Mouse (Mus musculus): ENCODE data around the gene Tas2r131. TPM values are rescaled to one million over a fixed set of nuclear protein-coding genes. Genes with fewer than 3 reads are reported as not detected.
"Not testable (repeated sequence)": the region's sequence is repeated elsewhere in the genome, so short reads cannot be mapped to it uniquely, and the experiment has no call there.

Tas2r131 gene
- total RNA-seq (2021) = not detected
- long read RNA-seq = 0 reads

GRCm38 (mm10) chr6:132957819-132958218 is at the start of gene Tas2r131:
Tas2r131 (minus strand) TSS chr6:132957919.
- no peak for DNase-seq (ENCODE audit: low spot score in 2 of 2)

GRCm38 (mm10) chr6:132980865-132981264 is 23.1 kb upstream of the Tas2r131 start, which contains the start of gene Tas2r109:
Tas2r109 (minus strand) TSS chr6:132980965.
- no peak for DNase-seq (ENCODE audit: low spot score in 2 of 2)

GRCm38 (mm10) chr6:132950802-132951201 is 6.9 kb downstream of the Tas2r131 start, which contains the start of gene Tas2r129:
Tas2r129 (plus strand) TSS chr6:132951102.
- DNase-seq (ENCODE audit: low spot score in 2 of 2) = no peak

- DNase-seq (ENCODE audit: low spot score in 2 of 2) = not testable (repeated sequence)
These were observed 16.3 kb downstream of the Tas2r131 start for GRCm38 (mm10) chr6:132941376-132941775.

- DNase-seq (ENCODE audit: low spot score in 2 of 2) = no peak
These were observed 48.4 kb downstream of the Tas2r131 start, which contains the start of gene Tas2r125 for GRCm38 (mm10) chr6:132909351-132909750. Tas2r125 (plus strand) TSS chr6:132909651.

Other genes with a start within 250 kb of the Tas2r131 start
- gene Tas2r122, start 246.0 kb downstream of the Tas2r131 start, total RNA-seq (2021) = not detected
- gene Tas2r115, start 219.9 kb downstream of the Tas2r131 start, total RNA-seq (2021) = not detected
- not detected for gene Tas2r124, start 203.2 kb downstream of the Tas2r131 start, total RNA-seq (2021)
- not detected for gene Tas2r102, start 195.8 kb downstream of the Tas2r131 start, total RNA-seq (2021)
- not detected for gene Tas2r136, start 179.8 kb downstream of the Tas2r131 start, total RNA-seq (2021)
- gene Tas2r117, start 155.1 kb downstream of the Tas2r131 start, total RNA-seq (2021) = not detected
- gene Tas2r123, start 110.8 kb downstream of the Tas2r131 start, total RNA-seq (2021) = not detected
- gene Tas2r116, start 102.5 kb downstream of the Tas2r131 start, total RNA-seq (2021) = not detected
- gene Tas2r110, start 89.9 kb downstream of the Tas2r131 start, total RNA-seq (2021) = not detected
- not detected for gene Tas2r113, start 64.9 kb downstream of the Tas2r131 start, total RNA-seq (2021)
- not detected for gene Tas2r125, start 48.3 kb downstream of the Tas2r131 start, total RNA-seq (2021)
- gene Tas2r129, start 6.8 kb downstream of the Tas2r131 start, total RNA-seq (2021) = not detected
- gene Tas2r109, start 23.0 kb upstream of the Tas2r131 start, total RNA-seq (2021) = not detected
- not detected for gene Tas2r103, start 79.2 kb upstream of the Tas2r131 start, total RNA-seq (2021)
- gene Tas2r140, start 97.9 kb upstream of the Tas2r131 start, total RNA-seq (2021) = not detected
- 10 to 100 TPM; 60.8 to 63.8 TPM for gene Smim10l1, start 147.0 kb upstream of the Tas2r131 start, total RNA-seq (2021)

Measured in layer of hippocampus, postnatal 10 days (tissue).